Comparison of ENCODE assay signal across 10 mouse cellular contexts in the genomic region with DNA sequence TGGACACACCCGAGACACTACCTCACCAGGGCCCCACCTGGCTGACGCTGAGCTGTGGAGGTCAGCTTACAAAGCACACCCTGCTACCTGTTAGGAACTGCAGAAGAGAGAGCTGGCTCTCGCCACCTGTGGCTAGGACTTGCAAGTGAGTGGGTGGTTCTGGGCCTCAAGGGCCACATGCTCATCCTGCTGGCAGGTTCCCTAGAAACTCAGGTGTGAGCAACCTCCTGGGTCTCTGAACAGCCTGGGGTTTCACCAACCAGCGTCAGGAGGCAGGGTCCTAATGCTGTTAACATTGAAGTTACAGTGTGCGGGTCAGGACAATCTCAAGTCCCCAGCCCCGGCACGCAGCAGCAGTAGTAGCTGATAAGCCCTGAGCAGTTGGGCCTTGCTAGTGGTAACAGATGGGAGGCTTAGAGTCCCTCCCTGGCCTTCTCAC. TPM values are rescaled to one million over a fixed set of nuclear protein-coding genes. Genes with fewer than 3 reads are reported as not detected.
A peak's percentile ranks its signal among the peaks of the same experiment; 100 is the strongest.
DNase-seq lines count a peak whose midpoint lies in the region; ATAC-seq and TF ChIP-seq lines count a peak whose summit lies in the region.
"Had no signal": no experiment of that assay in that cellular context is flagged by ENCODE, and none has a peak within 500 bp of the region (broad histone marks: within the 10 kb centered on the region; RNA-seq: fewer than 3 reads in every experiment).

No protein-coding gene starts in this region.

- H3K4me1 ChIP-seq in ES-Bruce4 (ENCODE audit: control insufficient read depth, insufficient read depth, low read length), result peaks cover 21% of the 10 kb centered on the region
- H3K4me1 ChIP-seq in embryonic facial prominence, embryonic 13.5 days, result peaks cover 49% of the 10 kb centered on the region
- no peaks in the 10 kb centered on the region for H3K4me1 ChIP-seq in midbrain, embryonic 15.5 days

- H3K27me3 ChIP-seq in ES-Bruce4 (ENCODE audit: control insufficient read depth, insufficient read depth, low read length, poor library complexity, severe bottlenecking), result no peaks in the 10 kb centered on the region
- H3K27me3 ChIP-seq in embryonic facial prominence, embryonic 13.5 days, result no peaks in the 10 kb centered on the region
- no peaks in the 10 kb centered on the region for H3K27me3 ChIP-seq in midbrain, embryonic 15.5 days (replicated peaks)
- H3K27me3 ChIP-seq: neural tube, embryonic 13.5 days had no signal

- TF ChIP-seq EP300 in ES-Bruce4 (IDR thresholded peaks at IDR 0.05; ENCODE audit: insufficient read depth, low read depth, low read length), result no peak

- H3K27ac ChIP-seq in ES-Bruce4 (ENCODE audit: insufficient read depth, low read length), result peak overlapping the region; percentile 84
- H3K27ac ChIP-seq in embryonic facial prominence, embryonic 13.5 days, result 0 out of 2 replicates have a peak overlapping the region, but pooled peaks have one; percentile 17
- no peak overlapping the region for H3K27ac ChIP-seq in midbrain, embryonic 15.5 days

- no peak overlapping the region for H3K4me2 ChIP-seq in embryonic facial prominence, embryonic 13.5 days
- H3K4me2 ChIP-seq in midbrain, embryonic 15.5 days, result no peak overlapping the region
- H3K4me2 ChIP-seq: hindbrain, embryonic 14.5 days; neural tube, embryonic 13.5 days had no signal

- no peak for ATAC-seq in embryonic facial prominence, embryonic 13.5 days (ENCODE audit: insufficient number of reproducible peaks, insufficient read depth, low FRiP score, low TSS enrichment, low read depth)
- ATAC-seq in megakaryocyte progenitor cell, adult 5-6 weeks (replicated peaks; ENCODE audit: poor library complexity), result peak; percentile 81
- ATAC-seq in midbrain, embryonic 15.5 days (replicated peaks), result no peak

- H3K36me3 ChIP-seq in ES-Bruce4 (ENCODE audit: control insufficient read depth, insufficient read depth, low read length, poor library complexity, severe bottlenecking), result no peaks in the 10 kb centered on the region
- H3K36me3 ChIP-seq in embryonic facial prominence, embryonic 13.5 days, result 0 out of 2 replicates have a peak, but pooled peaks cover 3% of the 10 kb centered on the region
- H3K36me3 ChIP-seq in midbrain, embryonic 15.5 days (replicated peaks), result no peaks in the 10 kb centered on the region
- H3K36me3 ChIP-seq: neural tube, embryonic 13.5 days had no signal

- peak; percentile 21 for DNase-seq in kidney, adult 18-20 months
- DNase-seq in kidney, adult 11 months, result no peak
- no peak for DNase-seq in cerebellum, adult 9-10 months
- no peak for DNase-seq in MN1 (ENCODE audit: low spot score)

- WGBS in embryonic facial prominence, embryonic 13.5 days, result 60% methylated on average over 7 of the region's 7 CpGs
- WGBS in midbrain, embryonic 15.5 days, result 73% methylated on average over 7 of the region's 7 CpGs

- no peak overlapping the region for H3K4me3 ChIP-seq in ES-Bruce4 (ENCODE audit: low read depth, low read length)
- no peak overlapping the region for H3K4me3 ChIP-seq in embryonic facial prominence, embryonic 13.5 days
- H3K4me3 ChIP-seq in midbrain, embryonic 15.5 days, result no peak overlapping the region
- H3K4me3 ChIP-seq: neural tube, embryonic 13.5 days had no signal

- no peak for TF ChIP-seq CTCF in ES-Bruce4 (IDR thresholded peaks at IDR 0.05; ENCODE audit: low read depth, low read length)

- H3K9ac ChIP-seq in ES-Bruce4 (ENCODE audit: low read depth, poor library complexity, severe bottlenecking), result 0 out of 2 replicates have a peak overlapping the region, but pooled peaks have one; percentile 4
- H3K9ac ChIP-seq in embryonic facial prominence, embryonic 13.5 days, result no peak overlapping the region
- H3K9ac ChIP-seq in midbrain, embryonic 15.5 days, result no peak overlapping the region
- H3K9ac ChIP-seq: hindbrain, embryonic 14.5 days; neural tube, embryonic 13.5 days had no signal

- no peaks in the 10 kb centered on the region for H3K9me3 ChIP-seq in ES-Bruce4 (replicated peaks; ENCODE audit: control insufficient read depth, insufficient read depth, low read length, poor library complexity, severe bottlenecking)
- no peaks in the 10 kb centered on the region for H3K9me3 ChIP-seq in embryonic facial prominence, embryonic 13.5 days
- no peaks in the 10 kb centered on the region for H3K9me3 ChIP-seq in midbrain, embryonic 15.5 days
- H3K9me3 ChIP-seq: neural tube, embryonic 13.5 days had no signal

- no peak for TF ChIP-seq POLR2A in ES-Bruce4 (IDR thresholded peaks at IDR 0.05; ENCODE audit: insufficient read depth, low read length)

RNA-seq across cellular contexts. Expression of gene Elmsan1, which starts 14.9 kb away (rescaled TPM):
- 28.3 and 30.1 TPM in 2 replicates for polyA plus RNA-seq in ES-Bruce4 (2011; ENCODE audit: insufficient read depth, insufficient read length, low read depth, missing spikeins)
- polyA plus RNA-seq in embryonic facial prominence, embryonic 13.5 days (2015; fragmentation: Nextera tagmentation; extraction: Ambion mirVana), result 9.9 and 11.1 TPM in 2 replicates
- total RNA-seq in megakaryocyte progenitor cell, adult 5-6 weeks (2015), result 13.7 and 14.1 TPM in 2 replicates
- total RNA-seq in megakaryocyte progenitor cell, adult 5-6 weeks (2017), result 11.5 and 15.2 TPM in 2 replicates
- polyA plus RNA-seq in midbrain, embryonic 15.5 days (2015; fragmentation: Nextera tagmentation; extraction: Ambion mirVana), result 4.3 and 4.4 TPM in 2 replicates

RNA-seq across cellular contexts. Expression of gene Pnma1, which starts 55.5 kb away (rescaled TPM):
- 0.38 TPM in 1 of 2 replicates, not detected in the other for polyA plus RNA-seq in ES-Bruce4 (2011; ENCODE audit: insufficient read depth, insufficient read length, low read depth, missing spikeins)
- polyA plus RNA-seq in embryonic facial prominence, embryonic 13.5 days (2015; fragmentation: Nextera tagmentation; extraction: Ambion mirVana), result 0.74 and 1.1 TPM in 2 replicates
- 0.15 TPM in 2 replicates for total RNA-seq in megakaryocyte progenitor cell, adult 5-6 weeks (2015)
- total RNA-seq in megakaryocyte progenitor cell, adult 5-6 weeks (2017), result 0.24 and 0.62 TPM in 2 replicates
- polyA plus RNA-seq in midbrain, embryonic 15.5 days (2015; fragmentation: Nextera tagmentation; extraction: Ambion mirVana), result 6.5 and 7.7 TPM in 2 replicates
